Mouse (Mus musculus) left cerebral cortex, postnatal 14 days (tissue): Measurements from ENCODE around the gene Nop9. TPM values are rescaled to one million over a fixed set of nuclear protein-coding genes. Genes with fewer than 3 reads are reported as not detected.
A peak's percentile ranks its signal among the peaks of the same experiment; 100 is the strongest.

ENCODE experiments used
- DNase-seq, 2 experiments: peaks; one replicate each; pipeline ENCODE4 v3.0.0; 2021 to 2022; ENCODE audit warnings: low spot score in 2 of 2, mixed read lengths in 1 of 2
- intact Hi-C: fragments of 180-260 bp; cut with DNase I; formaldehyde crosslinking; loops from one replicate; pipeline ENCODE4 v1.15.1; 2025
- total RNA-seq, 2 experiments: library from RNA; stranded (reverse); gene quantifications; 2 replicates each; pipeline ENCODE4 v1.2.3; 2021

Nop9 gene
- total RNA-seq, 2 experiments from 2014 or later = 13.4 to 13.9 TPM

DNA sequence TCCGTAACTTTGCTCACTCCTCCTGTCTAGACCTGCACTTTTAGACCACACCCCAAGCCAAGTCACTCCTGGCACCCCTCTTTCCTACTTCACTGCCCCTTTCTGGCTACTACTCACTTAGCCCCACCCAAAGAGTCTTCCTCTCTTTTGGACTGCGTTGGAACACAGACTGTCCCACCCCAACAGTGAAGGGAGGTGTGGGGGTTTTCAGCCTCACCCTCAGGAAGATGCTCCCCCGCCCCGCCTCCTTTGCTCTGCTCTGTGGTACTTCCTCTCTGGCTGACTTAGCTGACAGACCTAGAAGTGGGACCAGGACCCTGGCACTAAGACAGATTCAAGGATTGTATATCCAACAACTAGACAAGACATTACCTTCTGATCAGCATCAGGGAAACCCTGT is 20.2 kb downstream of the Nop9 start, which contains the start of gene Ltb4r1:
TSS of gene Ltb4r1 (plus strand) at position 267 of the 400 bp plus-strand sequence.
- intact Hi-C loops = loop anchor here (5.0 kb wide), 1 partner anchor 152 kb away; no protein-coding TSS in a partner anchor
- no peak for DNase-seq

DNA sequence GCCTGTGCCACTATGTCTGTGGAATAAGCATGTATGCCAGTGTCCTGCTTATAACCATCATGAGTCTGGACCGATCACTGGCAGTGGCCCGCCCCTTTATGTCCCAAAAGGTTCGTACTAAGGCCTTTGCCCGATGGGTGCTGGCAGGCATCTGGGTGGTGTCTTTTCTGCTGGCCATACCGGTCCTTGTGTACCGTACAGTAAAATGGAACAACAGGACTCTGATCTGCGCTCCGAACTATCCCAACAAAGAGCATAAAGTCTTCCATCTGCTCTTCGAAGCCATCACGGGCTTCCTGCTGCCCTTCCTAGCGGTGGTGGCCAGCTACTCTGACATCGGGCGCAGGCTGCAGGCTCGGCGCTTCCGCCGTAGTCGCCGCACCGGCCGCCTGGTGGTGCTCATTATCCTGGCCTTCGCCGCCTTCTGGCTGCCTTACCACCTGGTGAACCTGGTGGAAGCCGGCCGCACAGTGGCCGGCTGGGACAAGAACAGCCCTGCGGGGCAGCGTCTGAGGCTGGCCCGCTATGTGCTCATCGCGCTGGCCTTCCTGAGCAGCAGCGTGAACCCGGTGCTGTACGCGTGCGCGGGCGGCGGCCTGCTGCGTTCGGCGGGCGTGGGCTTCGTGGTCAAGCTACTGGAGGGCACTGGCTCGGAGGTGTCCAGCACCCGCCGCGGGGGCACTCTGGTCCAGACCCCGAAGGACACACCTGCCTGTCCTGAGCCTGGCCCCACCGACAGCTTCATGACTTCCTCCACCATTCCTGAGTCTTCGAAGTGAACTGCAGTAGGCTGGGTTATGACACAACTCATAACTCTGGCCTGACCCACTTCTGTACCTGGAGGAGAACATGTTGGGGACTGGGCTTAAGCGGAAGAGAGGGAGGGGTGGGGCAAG is 22.3 kb downstream of the Nop9 start:
- peak in 1 of 2 experiments; percentile 33 for DNase-seq
- intact Hi-C loops = loop anchor here (5.0 kb wide), 1 partner anchor 150 kb away; no protein-coding TSS in a partner anchor

DNA sequence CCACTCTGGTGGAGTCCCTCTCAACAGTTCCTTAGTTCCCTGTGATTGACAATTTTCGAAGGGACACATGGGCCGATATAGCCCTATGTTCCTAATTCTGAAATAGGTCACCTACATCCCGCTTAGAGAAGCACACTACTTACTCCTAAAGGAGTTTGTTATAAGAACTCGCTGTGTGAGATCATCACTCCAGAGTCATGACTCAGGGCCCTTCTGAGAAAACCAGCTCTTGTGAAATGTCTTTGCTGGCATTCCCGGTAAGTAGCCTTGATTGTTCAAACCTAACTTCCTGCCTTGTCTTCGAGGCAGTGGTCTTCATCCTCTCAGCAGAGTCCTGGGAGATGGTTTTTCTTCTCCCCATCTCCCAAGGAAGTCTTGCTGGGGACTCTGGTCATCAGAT is 23.1 kb downstream of the Nop9 start:
- DNase-seq = no peak
- intact Hi-C loops = loop anchor here (5.0 kb wide), 1 partner anchor 149 kb away; no protein-coding TSS in a partner anchor

DNA sequence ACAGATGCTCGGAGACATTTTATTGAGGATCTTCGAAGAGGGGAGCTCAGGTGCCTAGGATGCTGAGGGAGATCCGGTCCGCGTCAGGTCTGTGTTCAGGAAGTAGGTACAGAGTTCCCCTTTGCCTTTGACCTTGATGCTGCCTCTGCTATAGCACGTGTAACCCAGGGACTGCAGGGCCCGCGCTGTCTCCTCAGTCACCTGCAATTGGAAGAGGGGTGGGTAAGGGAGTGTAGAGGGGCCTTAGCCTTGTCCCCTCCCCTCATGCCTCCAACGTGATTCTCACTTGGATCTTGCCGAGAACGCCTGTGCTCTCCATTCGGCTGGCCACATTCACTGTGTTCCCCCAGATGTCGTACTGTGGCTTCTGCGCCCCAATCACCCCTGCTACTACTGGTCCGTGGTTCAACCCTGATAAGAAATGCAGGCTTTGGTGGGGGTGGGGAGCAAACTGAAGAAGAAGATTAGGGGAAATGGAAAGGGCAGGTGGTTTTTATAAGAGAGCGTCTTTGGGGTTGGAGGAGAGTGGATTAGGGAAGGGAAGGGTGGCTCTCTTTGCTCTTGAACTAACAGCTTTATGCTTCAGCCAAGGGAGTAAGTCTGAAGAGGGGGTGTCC is 23.7 kb downstream of the Nop9 start:
- intact Hi-C loops = loop anchor here (5.0 kb wide), 1 partner anchor 148 kb away; no protein-coding TSS in a partner anchor
- DNase-seq = no peak

DNA sequence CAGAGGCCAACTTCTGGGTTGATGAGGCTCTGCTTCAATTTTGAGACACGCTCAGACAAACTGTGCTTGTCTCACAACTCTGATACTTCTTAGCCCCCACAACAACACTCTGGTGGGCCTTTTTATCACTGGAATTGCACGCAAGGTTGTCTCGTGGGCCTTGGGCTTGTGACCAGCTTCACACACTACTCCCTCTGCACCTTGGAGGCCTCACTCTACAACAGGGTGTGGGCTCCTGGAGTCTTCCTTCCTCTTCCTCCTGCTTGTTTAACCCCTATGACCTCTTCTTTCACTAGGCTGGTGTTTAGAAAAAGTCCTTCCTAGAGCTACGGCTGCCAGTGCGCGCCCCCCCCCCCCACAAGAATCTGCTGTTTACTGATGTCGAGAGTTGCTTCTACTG is 31.2 kb downstream of the Nop9 start:
- intact Hi-C loops = no loop called here
- no peak for DNase-seq

DNA sequence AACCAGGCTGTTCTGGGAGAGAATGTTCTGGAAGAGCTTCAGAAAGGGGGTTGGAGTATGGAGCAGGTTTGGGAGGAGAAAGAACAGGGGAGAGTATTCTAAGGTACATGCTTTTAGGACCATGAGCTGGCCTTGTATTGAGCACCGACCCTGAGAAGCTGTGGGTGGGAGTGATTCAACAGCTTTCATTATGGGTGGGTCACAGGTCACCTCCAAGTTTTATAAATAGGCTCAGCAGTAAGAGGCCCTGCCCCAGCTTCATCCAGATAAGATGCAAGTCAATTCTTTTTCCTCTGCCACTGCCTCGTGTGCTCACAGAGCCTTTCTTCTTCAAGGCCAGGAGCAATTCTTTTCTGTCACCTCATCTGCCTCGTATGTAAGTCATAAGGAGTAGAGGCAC is 31.7 kb downstream of the Nop9 start:
- DNase-seq = no peak
- intact Hi-C loops = no loop called here

DNA sequence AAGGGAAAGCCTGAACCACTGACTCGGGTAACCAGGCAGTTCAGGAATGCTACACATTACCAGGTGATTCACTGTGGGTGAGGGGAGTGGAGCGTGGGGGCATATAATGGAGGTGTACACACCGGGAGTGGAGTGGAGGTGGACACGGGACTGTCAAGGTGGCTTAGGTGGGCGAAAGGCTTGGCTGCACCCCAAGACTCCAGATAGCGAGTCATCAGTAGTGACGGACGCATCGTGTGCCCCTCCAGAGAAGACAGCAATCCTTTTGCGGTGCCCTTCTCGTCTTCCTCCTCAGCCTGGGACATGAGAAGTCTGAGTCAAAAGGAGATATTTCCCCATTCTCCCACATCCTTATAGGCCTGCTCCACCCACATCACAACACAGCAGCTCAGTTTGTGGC is 32.3 kb downstream of the Nop9 start:
- DNase-seq = no peak
- intact Hi-C loops = no loop called here

DNA sequence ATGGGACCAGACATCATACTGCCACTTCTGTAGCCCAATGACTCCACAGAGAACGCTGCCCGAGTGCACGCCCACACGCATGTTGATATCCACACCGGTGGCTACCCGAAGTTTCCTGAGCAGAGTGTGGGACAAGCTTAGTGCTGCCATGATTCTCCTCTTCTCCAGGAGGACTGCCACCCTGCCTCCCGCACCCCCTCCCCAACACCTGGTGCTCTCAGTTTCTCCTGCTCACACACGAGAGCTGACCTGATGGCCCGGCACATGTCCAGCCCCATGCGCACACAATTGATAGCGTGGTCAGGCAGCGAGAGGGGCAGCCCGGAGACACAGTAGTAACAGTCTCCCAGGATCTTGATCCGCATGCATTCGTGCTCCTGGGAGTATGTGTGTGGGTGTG is 33.2 kb downstream of the Nop9 start:
- DNase-seq = no peak
- intact Hi-C loops = no loop called here

DNA sequence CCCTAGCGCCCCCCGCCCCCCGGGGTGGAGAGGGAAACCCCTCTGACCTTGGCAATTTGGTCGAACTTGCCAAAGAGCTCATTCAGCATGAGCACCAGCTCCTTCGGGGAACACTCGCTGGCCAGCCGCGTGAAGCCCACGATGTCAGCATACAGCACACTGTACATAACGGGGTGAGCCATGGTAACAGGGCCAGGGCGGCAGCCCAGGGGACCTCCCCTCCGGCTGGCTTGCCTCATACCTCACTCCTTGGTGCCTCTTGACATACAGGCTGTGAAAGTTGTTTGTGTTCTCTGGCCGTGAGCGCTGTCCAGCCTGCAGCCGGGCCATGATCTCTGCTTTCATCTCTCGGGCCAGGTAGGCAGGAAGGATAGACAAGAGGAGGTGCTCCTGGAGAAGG is 34.2 kb downstream of the Nop9 start:
- intact Hi-C loops = loop anchor here (5.0 kb wide), 2 partner anchors 88 to 138 kb away; no protein-coding TSS in a partner anchor
- no peak for DNase-seq

DNA sequence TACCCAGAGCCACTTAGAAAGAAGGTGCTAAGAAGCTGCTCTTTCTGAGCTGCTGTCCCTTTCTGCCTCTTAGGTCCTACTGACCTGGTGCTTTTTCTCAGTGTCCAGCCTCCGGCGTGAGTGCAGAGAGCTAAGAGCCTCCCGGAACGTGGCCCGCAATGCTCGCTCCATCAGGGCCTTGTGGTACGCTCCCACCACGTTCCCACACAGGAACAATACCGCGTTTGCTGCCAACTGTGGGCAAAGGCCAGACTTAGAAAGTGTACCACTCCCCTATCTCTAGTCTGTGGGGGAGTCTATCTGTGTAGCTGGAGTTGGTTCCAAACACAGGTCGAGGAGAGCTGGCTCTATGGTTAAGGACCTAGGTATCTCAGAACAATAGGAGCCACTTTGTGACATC is 35.2 kb downstream of the Nop9 start:
- peak in 1 of 2 experiments; percentile 3 for DNase-seq
- intact Hi-C loops = loop anchor here (5.0 kb wide), 2 partner anchors 87 to 137 kb away; no protein-coding TSS in a partner anchor

DNA sequence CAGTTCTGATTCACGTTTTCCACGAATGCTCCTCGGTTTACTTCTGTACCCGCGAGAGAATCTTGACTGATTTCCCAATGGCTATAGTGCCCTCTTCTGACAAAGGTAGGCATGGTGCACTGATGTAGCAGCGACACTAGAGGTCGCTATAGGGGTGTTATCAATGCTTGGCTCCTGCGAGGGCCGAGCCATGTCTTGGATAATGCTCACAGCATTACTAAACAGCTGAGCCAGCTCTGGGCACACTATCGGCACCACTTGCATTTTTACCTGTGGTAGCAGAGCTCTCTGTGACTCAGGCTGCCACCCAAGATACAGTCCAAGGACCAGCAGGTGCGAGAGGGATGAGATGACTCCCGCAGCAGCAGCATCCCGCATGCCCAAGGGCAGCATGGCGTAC is 35.8 kb downstream of the Nop9 start:
- intact Hi-C loops = loop anchor here (5.0 kb wide), 2 partner anchors 86 to 136 kb away; no protein-coding TSS in a partner anchor
- peak; percentile 65 to 74 for DNase-seq

DNA sequence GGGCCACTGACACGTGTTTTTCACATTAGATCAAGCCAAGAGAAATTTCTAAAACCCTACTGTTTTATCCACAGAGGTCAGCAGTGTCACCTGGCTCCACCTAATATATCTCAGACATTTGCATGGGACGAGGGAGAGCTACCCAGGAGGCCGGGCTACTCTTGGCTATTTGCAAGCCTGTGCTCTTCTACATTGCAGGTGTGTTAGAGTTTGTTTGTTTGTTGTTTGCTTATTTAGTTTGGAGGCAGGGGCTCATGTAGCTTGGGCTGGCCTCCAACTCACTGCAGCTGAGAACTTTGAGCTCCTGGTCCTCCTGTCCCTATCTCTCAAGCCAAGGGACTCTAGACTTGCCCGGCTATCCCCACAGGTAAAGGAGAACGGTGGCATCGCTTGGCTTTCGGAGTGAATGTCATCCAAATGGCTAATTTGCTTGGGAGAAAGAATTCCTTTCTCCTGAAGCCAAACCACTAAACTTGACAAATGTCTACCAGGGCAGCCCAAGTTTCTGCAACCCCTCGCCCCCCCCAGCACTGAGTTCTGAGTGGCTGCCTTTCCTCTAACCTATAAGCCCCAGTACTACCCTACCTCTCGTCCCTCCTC is 37.0 kb downstream of the Nop9 start:
- DNase-seq = peak in 1 of 2 experiments; percentile 1
- intact Hi-C loops = loop anchor here (5.0 kb wide), 2 partner anchors 85 to 135 kb away; no protein-coding TSS in a partner anchor

DNA sequence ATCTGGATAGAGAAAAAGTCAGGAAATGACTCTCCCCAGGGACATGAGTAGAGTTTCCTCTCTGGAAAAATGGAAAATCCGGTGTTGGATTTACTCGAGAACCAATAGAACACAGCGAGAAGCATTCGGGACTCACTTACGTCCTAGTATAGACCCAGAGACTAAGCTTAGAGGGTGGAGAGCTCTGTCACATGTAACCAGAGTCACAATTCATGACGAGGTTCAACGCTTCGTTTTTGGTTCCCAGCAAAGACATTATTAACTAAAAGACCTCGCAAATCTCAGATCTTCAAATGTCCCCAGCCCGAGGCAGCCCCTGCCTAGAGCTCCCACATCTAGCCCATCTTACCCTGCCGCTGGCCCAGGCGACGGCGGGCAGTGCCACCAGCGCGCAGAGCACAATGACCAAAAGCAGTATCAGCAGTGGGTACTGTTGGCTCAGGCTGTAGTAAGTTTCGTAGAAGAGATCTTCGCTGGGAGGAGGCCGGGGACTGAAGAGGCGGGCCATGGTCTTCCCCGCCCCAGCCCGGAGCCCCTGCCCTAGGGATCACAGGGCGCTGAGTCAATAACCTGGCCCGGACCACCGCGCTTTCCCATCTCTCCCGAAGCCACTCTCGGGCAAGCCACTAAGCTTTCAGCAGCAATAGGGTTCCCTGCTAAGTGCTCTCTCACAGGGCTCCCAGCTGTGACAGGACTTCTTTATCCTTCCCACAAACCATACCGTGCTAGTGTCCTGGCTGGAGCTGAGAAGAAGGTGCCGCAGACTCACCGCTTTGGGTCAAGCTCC is 37.9 kb downstream of the Nop9 start:
- intact Hi-C loops = loop anchor here (5.0 kb wide), 2 partner anchors 84 to 134 kb away; no protein-coding TSS in a partner anchor
- DNase-seq = peak in 1 of 2 experiments; percentile 2

DNA sequence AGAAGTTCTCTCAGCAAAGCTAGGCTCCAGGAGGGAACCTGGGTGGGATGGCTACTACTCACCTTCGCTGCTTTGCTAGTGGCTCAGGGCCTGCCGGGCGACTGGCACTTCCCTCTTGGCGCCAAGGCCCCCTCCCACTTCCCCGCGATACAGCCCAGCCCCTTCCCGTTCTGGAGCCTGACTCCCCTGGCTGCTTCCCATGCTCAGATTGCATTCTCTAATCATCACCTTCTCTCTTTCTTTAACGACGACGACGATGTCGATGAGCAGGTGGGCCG is 38.4 kb downstream of the Nop9 start, which contains the start of gene Adcy4:
TSS of gene Adcy4 (minus strand) at position 138 of the 278 bp plus-strand sequence.
- intact Hi-C loops = loop anchor here (5.0 kb wide), 2 partner anchors 83 to 133 kb away; no protein-coding TSS in a partner anchor
- no peak for DNase-seq

DNA sequence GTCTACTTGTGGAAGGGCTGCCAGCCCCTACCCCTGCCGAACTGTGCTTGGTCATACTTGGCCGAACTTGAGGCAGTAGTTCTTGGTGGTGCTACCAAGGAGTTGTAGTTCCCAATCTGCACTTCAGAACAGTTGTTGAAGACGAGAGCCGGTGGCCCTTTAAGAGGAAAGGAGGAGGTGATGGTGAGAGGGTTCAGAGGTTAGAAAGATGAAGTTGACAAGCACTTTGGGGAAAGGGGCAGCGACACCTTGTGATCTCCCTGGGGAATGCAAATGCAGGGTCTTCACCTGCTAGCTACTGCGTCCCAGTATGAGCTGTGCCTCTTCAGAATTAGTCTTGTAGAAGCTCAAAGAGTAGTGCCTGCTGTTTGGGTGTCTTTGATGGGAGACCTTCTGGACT is 39.7 kb downstream of the Nop9 start:
- intact Hi-C loops = no loop called here
- no peak for DNase-seq

DNA sequence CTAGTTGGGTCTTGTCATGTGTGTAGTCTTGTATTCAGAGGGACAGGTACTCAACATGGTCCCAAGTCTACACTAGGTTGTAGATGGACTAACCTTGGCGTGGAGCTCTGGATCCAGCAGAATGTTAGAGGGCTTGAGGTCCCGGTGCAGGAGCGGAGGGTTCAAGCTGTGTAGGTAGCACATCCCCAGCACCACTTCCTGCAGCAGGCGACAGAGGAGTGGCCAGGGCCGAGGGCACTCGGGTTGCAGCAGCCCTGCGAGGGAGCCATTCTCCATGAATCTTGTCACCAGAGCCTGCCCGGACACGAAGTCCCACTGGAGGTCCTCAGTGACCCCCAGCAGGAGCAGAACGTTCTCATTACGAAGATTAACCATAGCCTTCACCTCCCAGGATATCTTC is 42.2 kb downstream of the Nop9 start:
- no peak for DNase-seq
- intact Hi-C loops = no loop called here

DNA sequence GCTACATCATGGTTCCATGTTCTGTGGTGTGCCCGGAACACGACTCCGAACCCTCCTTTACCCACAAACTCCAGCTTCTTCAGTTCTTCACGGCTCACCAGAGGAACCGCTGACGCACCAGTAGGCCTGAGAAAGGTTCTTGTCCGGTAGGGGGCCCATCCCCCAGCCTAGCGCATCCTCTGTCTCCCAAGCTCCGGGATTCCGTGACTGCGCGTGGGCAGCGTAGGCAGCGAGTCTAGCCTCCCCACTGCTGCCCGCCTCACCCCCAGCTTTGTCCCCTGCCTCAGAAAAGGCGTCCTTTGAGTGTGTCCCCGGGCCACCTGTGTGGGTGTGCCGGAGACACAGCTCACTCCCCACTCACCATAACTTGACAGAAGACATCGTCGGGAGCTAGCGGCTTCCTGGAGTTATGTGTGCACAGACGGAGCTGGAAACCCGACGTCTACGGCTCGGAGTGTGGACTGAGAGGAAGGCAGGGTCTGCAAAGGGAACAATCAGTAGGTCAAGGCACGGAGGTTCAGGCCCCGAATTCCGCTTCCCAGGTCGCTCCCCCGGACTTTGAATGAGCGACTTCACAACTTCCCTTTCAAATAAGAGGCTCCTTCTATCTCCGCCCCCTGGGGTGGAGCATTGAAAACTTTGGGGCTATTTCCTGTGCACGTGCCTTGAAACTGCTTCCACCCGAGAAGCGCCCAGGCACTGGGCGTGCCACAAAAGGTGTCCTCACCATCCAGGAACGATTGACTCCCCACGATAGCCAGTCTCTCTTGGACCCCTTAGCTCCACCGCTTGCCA is 43.0 kb downstream of the Nop9 start, which contains the start of gene Ripk3:
TSS of gene Ripk3 (minus strand) at position 610 of the 795 bp plus-strand sequence.
- DNase-seq = no peak
- intact Hi-C loops = no loop called here

DNA sequence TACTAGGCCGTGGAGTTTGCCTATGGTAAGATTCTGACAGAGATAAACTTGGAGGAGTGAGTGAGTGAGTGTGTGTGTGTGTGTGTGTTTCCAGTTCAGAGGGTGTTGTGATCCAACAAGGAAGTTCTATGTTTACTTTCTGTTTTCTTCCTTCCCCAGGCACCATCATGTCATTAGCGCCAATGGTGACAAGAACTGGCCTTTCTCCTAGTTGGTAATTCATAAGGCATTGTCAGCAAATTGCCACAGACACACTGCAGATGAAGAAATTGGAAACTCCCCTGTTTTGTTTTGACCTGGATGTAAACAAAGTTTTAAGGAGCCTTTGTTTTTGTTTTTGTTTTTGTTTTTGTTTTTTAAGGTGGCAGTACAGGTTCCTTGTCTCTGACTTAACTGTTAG is 48.0 kb downstream of the Nop9 start:
- intact Hi-C loops = no loop called here
- no peak for DNase-seq
